Mouse (Mus musculus) lung, postnatal 36 days (tissue): ENCODE measurements around the gene Esyt3.

Source experiments
- DNase-seq: peaks from one replicate; pipeline ENCODE4 v3.0.0; 2022; ENCODE audit warnings: mixed read lengths

The Esyt3 gene

DNA sequence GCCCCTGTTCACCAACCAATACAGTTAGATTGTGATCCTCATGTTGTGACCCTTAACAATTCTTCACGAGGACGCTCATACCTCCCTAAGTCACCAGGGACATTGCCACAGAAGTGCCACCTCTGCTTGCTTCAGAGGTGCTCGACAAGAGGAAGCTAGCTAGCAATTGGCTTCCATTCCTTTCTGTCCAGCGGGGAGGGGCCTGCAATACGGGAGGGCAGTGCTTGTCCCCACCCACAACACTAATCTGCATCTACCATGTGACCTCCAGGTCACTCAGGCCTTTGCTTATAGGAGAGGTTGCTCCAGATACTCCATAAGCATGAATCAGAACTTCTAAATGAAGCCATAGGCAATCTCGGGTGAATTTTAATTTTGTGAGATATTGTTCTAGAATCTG lies 5.0 kb downstream of the Esyt3 start:
- DNase-seq = peak; percentile 47

DNA sequence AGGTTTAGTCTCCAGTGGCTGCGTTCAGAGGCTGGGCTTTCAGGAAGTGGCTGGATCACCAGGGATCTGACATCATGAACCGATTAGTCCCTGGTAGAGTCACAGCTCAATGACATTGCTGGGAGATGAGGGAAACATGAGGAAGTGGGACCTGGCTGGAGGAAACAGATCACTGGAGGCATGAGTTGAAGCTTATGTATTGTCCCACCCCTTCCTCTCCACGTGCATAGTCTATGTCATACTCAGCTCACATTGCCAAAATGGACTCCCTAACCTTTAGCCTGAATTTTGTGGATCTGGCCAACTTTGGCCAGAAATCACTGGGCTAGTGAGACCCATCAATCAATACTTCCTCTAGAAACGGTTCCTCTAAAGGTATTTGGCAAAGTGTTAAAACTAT lies 5.4 kb downstream of the Esyt3 start:
- DNase-seq = no peak

DNA sequence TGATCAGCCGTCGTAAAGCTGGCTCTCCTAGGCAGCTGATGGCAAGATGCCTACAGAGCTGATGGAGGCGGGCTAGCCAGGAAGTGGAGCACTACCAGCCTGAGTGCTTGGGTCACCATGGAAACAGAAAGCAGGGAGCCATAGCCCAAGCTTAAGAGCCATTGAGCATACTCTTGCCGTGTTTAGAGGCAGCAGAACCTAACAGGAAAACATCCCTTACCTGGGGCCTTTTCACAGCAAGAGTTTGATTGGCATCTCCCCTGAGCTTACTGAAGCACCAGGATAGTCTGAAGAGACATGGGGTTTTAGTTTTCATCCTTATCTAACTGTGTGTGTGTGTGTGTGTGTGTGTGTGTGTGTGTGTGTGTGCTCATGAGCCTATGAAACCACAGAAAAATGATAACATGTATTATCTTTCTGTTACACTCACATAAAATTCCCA lies 13.0 kb downstream of the Esyt3 start:
- DNase-seq = peak; percentile 69

DNA sequence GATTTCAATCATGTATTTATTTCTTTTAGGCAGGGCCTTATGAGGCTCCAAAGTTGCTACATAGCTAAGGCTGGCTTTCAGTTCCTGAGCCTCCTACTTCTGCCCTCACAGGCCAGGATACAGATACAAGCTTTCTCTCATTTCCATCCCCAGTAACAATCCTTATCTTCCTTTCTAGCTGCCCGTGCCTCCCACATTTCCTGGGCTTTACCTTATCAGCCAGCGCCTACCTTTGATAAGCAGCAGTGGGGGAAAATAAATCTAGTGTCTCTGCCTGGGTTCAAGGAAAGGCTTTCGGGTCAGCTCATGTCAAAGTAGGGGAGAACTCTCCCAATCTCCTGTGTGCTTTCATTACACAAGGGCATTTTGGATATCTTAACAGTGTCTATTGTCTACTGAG lies 16.8 kb downstream of the Esyt3 start:
- no peak for DNase-seq

DNA sequence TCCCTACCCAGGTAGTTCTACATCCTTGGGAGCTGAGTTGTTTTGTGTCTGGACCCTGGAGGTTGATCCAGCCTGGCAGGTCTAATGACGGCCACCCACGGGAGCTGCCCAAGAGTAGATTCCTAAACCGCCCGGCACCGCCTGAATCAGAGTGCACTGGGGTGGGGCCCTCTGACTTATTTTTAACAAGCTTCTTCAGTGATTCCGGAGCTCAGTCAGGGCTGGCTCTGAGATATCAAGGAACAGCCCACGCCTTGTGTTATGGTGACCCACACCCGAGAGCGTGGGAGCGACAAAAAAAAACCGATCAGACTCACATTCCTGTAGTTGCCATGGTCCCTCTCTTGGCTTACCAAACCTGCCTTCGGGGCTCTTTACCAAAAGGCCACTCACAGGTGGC lies 18.2 kb downstream of the Esyt3 start:
- DNase-seq = no peak

DNA sequence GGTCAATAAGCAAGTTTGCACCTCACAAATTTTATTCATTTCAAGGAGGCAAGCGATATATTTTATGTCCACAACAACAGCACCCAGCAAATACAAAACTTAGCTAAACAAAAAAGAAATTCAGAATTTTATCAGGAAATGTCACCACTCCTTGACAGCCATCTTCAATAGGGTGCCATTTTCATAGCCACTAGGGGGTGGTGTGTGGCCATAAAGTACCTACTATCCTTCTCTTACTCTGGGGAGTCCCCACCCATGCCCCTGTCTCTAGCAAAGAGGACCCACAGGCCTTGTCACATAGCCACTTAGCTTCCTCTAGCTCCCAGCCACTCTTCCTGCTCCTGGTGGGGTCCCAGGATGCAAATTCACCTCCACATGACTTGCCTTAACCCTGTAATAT lies 19.2 kb downstream of the Esyt3 start:
- DNase-seq = peak; percentile 31

DNA sequence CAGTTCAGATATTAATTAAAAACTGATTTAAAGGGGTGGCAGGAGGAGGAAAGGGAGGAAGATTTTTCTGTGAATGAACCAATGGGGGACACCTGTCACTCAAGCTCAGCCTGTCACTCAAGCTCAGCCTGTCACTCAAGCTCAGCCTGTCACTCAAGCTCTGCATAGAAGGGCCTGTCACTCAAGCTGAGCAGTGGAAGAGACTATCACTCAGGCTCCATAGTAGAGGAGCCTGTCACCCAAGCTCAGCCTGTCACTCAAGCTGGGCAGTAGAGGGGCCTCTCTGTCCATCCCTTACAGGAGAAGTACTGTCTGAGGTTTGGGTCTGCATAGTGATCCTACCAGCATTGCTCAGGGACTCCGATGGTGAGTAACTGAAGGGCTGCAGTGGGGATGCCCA lies 20.1 kb downstream of the Esyt3 start:
- DNase-seq = no peak

DNA sequence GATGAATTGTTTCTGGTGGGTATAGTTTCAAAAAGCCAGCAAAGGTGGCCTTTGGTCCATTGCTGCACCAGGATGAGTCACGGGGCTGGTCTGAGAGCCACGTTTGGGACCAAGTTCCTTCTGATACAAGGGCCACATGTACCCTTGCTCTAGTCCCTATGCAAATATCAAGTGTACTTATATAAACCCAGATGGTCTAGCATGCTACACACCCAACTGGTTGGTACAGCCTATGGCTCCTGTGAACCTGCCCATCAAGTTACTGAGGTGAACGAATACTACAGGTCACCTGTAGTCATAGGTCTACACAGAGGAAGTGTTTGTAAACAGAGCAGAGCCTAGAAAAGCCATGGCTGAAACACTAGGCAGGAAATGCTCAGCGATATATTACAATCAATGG lies 21.8 kb downstream of the Esyt3 start:
- no peak for DNase-seq

DNA sequence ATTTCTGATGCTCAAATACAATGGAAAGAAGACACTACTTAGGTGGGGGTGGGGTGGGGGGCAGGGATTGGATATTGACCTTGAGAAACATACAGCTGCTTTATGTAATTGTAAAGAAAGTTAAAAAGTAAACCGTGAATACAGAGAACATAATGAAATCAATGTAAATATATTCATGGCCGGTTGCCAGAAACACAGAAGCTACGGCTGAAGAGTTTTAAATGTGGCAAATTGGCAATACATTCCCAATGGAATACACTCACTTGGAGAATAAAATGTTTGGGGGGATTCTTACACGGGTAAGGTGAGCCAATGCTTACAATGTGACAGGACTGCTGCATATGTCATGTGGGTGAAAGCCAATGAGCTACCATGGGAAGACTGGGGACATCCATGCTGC lies 31.5 kb downstream of the Esyt3 start:
- DNase-seq = no peak

DNA sequence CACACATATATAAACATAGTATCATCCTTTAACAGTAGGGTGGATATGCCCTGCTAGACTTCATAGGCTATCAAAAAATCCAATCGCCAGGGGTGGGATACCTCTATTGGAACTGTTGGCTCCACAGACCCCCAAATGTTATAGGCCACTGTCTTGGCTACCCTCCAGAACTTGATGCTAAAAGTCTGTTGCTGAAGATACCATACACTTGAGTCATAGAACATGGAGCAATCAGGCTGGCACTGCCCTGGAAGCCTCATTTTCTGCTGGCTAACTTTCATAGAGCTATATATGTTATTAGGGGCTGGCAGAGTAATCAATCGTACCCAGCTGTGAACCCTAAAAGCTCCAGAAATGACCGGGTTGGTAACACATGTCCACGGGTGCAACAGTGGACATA lies 32.4 kb downstream of the Esyt3 start:
- DNase-seq = no peak

DNA sequence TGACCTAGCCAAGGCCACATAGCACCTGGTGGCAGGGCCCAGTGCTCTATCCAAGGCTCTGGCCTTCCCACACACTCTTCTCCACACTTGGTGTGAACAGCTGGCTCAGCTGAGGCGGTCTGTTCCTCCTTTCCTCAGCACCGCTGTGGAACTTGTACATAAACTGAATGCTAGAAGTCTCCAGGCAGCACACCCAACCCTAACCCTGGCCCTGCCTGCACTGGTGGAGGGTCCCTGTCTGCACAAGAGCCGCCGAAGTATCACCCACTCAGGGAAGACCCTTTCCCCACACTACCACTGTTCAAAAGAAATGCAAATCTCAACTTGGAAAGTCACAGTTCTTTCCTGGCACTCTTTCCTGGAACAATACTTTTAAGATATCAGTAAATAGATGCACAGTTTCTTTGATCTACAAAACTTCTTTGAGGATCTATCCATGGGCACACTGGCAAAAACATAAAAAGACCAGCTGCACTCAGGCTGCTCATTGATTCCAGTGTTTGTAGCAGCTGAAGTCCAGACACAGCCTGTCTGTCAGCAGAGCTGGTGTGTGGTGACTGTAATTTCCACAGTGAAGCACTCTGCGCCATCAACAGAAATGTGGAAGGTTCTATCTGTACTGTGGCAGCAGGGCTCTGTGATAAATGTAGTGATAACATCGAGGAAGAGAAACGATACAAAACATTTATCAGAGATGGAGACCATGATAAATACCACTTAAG lies 33.0 kb downstream of the Esyt3 start:
- no peak for DNase-seq

DNA sequence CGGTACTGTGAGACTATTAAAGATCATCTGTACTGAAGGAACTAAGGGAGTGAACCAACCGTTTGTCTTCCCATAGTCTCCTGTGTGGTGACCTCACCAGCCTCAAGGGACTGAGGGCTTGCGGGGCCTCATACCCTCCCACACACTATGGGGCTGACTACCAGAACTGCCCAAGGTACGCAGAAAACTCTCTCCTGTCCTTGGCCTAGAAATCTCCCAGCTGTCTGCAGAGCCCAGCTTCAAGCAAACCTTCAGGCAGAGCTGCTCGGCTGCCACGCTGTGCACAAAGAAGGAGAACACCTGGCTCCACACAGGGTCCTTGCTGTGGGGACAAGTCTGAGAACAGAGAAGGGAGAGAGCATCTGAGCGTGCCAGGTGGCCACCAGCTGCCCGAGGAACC lies 38.4 kb downstream of the Esyt3 start:
- DNase-seq = no peak

DNA sequence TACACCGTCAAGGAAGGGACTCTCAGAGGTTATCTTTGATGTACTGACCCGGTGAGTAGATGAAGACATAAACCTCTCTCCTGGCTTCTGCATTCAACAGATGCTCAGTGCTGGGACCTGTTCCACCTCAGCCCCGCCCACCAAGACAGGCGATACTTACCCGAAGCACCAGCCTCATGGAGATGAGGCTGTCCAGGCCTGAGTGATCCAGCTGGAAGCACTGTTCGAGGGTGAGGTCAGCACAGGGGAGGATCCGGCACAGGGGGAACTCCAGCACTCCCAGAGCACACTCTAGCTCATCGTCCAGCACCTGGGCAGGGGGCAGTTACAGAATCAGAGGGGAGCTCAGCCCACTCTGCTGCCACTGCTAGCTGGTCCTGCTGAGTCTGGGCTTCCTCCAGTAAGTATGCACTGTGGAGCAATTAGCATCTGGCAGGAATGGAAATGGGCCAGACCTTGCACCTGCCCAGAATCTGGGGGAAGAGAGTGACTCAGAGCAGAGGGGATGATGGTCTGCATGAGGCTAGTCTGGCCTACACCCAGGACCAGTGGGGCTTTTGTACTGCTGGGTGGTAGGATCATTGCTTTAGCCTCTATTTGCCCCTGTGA lies 38.9 kb downstream of the Esyt3 start:
- DNase-seq = no peak

DNA sequence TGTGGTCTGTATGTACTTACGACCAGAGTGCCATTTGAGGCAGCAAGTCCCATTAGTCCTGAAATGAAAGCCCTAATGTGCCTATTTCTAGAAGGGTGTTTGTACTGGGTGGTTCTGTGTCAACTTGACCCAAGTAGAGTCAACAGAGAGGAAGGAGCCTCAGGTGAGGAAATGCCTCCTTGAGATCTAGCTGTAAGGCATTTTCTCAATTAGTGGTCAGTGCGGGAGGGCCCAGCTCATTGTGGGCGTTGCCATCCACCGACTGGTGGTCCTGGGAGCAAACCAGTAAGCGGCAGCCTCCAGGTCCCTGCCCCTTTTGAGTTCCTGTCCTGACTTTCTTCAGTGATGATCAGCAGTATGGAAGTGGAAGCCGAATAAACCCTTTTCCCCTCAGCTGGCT lies 52.1 kb downstream of the Esyt3 start:
- DNase-seq = peak; percentile 67

DNA sequence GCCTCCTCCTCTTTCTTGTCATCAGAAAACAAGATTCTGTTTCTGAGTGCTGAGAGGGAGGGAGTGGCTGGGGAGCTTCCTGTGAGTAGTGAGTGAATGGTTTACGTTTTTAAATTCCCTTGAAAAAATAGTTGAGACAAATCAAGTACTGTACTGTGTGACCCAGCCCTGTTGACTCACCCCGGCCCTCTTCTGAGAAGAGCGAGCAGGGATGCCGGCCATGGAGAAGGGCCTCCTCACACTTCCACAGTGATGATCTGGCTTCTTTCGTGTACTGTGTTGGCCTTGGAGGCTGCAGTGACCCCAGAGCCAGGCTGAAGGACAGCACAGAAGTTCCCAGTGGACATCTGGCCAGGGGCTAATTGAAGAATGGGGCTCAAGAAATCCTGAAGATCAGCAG lies 54.1 kb downstream of the Esyt3 start:
- peak; percentile 35 for DNase-seq
